Mouse (Mus musculus) lung, adult 10 weeks (tissue): ENCODE results near the gene Olfr1507. TPM values are rescaled to one million over a fixed set of nuclear protein-coding genes. Genes with fewer than 3 reads are reported as not detected.

ENCODE experiments used
- polyA plus RNA-seq: library from polyadenylated mRNA; stranded (reverse); fragments of 350-450 nt; fragmentation: Illumina TruSeq; extraction: RNeasy Lipid Tissue Mini Kit (QIAGEN cat#74804); gene quantifications from one replicate; pipeline ENCODE4 v1.2.3, GENCODE M21; 2014; ENCODE audit warnings: low read depth, low replicate concordance; ENCODE audit not compliant: insufficient read depth

Gene Olfr1507
- not detected for polyA plus RNA-seq

DNA sequence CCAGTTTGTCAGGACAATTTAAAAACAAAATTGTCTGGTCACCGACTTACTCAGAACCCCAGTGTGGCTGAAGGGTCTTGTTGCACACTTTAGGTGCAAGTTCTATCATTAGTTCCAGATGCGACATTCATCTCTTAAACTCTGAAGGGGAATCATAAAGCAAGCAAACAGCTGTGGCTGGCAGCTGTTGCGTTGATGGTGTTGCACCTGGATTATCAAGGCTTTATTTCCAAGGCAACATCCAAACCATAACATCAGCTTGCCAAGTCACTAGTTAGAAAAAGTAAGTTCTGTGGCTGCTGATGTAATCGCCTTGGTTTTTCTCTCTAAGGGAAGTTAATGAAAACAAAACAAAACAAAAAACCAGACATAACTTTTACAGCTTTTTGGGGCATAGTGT, at the start of gene Olfr1507:
TSS of gene Olfr1507 (minus strand) at position 234 of the 400 bp plus-strand sequence.

GRCm38 (mm10) chr14:52467395-52467794, 28.2 kb downstream of the Olfr1507 start, which contains the start of gene Olfr1508:
Gene Olfr1508, minus strand, starts transcription at chr14:52467495.

DNA sequence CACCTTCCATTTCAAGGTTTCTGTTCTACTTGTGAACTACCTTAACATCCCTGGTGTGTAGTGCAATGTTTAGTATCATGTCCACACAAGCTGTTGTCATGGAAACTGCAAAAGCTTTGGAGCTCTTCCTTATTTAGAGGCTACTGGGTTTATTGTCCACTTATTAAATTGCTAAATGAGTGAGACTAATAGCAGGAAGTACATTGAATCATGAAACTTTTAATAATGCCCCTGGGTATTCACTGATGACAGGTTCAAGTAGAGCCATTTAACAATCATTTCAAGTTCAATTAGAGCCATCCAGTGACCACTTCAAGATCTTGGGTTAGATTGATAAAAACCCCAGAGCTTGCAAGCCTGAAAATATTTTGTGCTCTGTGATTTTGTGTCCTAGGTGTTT, 52.9 kb downstream of the Olfr1507 start, which contains the start of gene Olfr1509:
TSS of gene Olfr1509 (plus strand) at position 301 of the 400 bp plus-strand sequence.

Other genes with a start within 250 kb of the Olfr1507 start
- gene Chd8, start 238.0 kb downstream of the Olfr1507 start, polyA plus RNA-seq = 20.9 TPM
- 14.8 TPM for gene Tox4, start 216.6 kb downstream of the Olfr1507 start, polyA plus RNA-seq
- gene Rab2b, start 216.2 kb downstream of the Olfr1507 start, polyA plus RNA-seq = 7.0 TPM
- gene Mettl3, start 190.6 kb downstream of the Olfr1507 start, polyA plus RNA-seq = 24.5 TPM
- gene Sall2, start 167.0 kb downstream of the Olfr1507 start, polyA plus RNA-seq = 3.0 TPM
- not detected for gene Olfr1513, start 139.3 kb downstream of the Olfr1507 start, polyA plus RNA-seq
- gene Olfr1512, start 116.6 kb downstream of the Olfr1507 start, polyA plus RNA-seq = not detected
- gene Olfr1511, start 98.4 kb downstream of the Olfr1507 start, polyA plus RNA-seq = not detected
- not detected for gene Olfr1510, start 81.4 kb downstream of the Olfr1507 start, polyA plus RNA-seq
- gene Olfr1509, start 52.8 kb downstream of the Olfr1507 start, polyA plus RNA-seq = not detected
- not detected for gene Olfr1508, start 28.3 kb downstream of the Olfr1507 start, polyA plus RNA-seq